11 mouse cellular contexts compared by ENCODE assay signal in the genomic region with DNA sequence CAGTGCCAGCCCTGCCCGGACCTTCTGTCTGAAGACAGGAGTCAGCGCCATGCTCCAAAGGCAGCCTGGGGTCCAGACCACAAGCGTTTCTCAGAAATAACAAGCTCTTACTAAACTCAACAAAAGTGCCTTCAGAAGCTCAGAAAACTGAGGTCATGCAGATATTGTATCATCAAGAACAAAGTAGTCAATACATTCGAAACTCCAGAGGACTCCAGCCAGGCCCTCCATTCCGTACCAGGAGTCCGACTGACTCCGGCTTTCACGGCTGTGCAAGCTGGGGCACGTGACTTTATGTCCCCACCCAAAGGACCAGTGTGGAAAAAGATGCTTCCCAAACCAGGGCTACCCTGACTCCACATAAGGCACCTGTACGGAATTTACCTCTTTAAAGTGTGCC.
"Had no signal": no experiment of that assay in that cellular context is flagged by ENCODE, and none has a peak within 500 bp of the region (broad histone marks: within the 10 kb centered on the region; RNA-seq: fewer than 3 reads in every experiment).

No protein-coding gene starts in this region.

- H3K27ac ChIP-seq: kidney, embryonic 15.5 days; limb, embryonic 13.5 days; liver, embryonic 14.5 days; midbrain, embryonic 13.5 days; stomach, embryonic 15.5 days had no signal

- H3K27me3 ChIP-seq: kidney, embryonic 15.5 days; limb, embryonic 13.5 days; midbrain, embryonic 13.5 days; stomach, embryonic 15.5 days had no signal

- DNase-seq: kidney, adult 2 months; kidney, postnatal 14 days; layer of hippocampus, postnatal 36 days; lung, adult 18-20 months; right cerebral cortex, postnatal 14 days; thymus, postnatal 4 days had no signal

- H3K4me3 ChIP-seq: kidney, embryonic 15.5 days; limb, embryonic 13.5 days; midbrain, embryonic 13.5 days; stomach, embryonic 15.5 days had no signal
